ENCODE assay signal across 8 mouse cellular contexts in the genomic region with DNA sequence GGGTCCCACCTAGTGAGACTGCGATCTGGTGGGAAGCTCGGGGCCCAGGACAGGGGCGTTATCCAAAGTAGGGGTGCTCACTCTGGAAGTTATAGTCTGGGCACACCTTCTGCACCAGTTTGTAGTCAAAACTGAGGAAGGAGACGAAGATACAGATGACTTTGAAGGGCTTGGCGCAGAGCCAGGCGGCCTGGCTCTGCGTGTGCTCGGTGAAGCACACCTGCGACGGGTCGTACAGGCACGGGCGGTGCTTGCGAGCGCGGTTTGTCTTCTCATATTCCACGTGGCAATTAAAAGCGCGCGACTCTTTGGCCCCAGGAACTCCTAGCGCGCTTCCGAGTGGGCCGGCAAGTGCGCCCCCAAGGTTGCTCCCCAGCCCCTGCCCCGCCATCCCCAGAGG. TPM values are rescaled to one million over a fixed set of nuclear protein-coding genes. Genes with fewer than 3 reads are reported as not detected.
DNase-seq lines count a peak whose midpoint lies in the region; ATAC-seq and TF ChIP-seq lines count a peak whose summit lies in the region.

No protein-coding gene starts in this region.

- WGBS in intestine, embryonic 14.5 days: 2% methylated on average over 26 of the region's 26 CpGs

- no peak for DNase-seq in gastrocnemius, adult 2 months
- DNase-seq in gastrocnemius, postnatal 10 days: no peak
- peak; percentile 56 for DNase-seq in ZHBTc4 (ENCODE audit: low read depth, low spot score)
- no peak for DNase-seq in intestine, embryonic 14.5 days (ENCODE audit: low spot score)
- DNase-seq in neural tube, embryonic 10.5 days (ENCODE audit: extremely low spot score, low spot score): peak; percentile 26
- no peak for DNase-seq in adrenal gland, adult 8-10 months
- no peak for DNase-seq in spleen, postnatal 10 days (ENCODE audit: low spot score in 2 of 2)

- H3K27me3 ChIP-seq in intestine, embryonic 14.5 days (replicated peaks; ENCODE audit: control insufficient read depth, insufficient read depth, low read length): peaks cover 74% of the 10 kb centered on the region

- TF ChIP-seq CTCF in gastrocnemius, adult 2 months (IDR thresholded peaks at IDR 0.05): no peak

- H3K9ac ChIP-seq in intestine, embryonic 14.5 days (ENCODE audit: low read length): no peak overlapping the region

- H3K4me1 ChIP-seq in intestine, embryonic 14.5 days (replicated peaks; ENCODE audit: control insufficient read depth, insufficient read depth, low read length): peaks cover 21% of the 10 kb centered on the region

- no peaks in the 10 kb centered on the region for H3K9me3 ChIP-seq in intestine, embryonic 14.5 days (ENCODE audit: control insufficient read depth, low read length)

- H3K36me3 ChIP-seq in intestine, embryonic 14.5 days (ENCODE audit: control insufficient read depth, insufficient read depth, low read length): no peaks in the 10 kb centered on the region

- H3K27ac ChIP-seq in gastrocnemius, adult 2 months: no peak overlapping the region
- H3K27ac ChIP-seq in intestine, embryonic 14.5 days (ENCODE audit: low read depth): no peak overlapping the region

- H3K4me3 ChIP-seq in gastrocnemius, adult 2 months: peak overlapping the region; percentile 66
- peak overlapping the region; percentile 22; the same call in 1 of the 2 replicates for H3K4me3 ChIP-seq in intestine, embryonic 14.5 days (ENCODE audit: low read depth, low read length)

- no peak for ATAC-seq in intestine, embryonic 14.5 days (replicated peaks; ENCODE audit: low FRiP score, low TSS enrichment, low read depth)
- ATAC-seq in erythroblast, adult 5-6 weeks (replicated peaks; ENCODE audit: low FRiP score, poor library complexity, severe bottlenecking): no peak

- intact Hi-C loops in gastrocnemius, adult 2 months (cut with DNase I): no loop called here

- peak overlapping the region; percentile 42 for H3K4me2 ChIP-seq in intestine, embryonic 14.5 days (ENCODE audit: low read length)

RNA-seq across cellular contexts. Expression of gene Shmt2, which starts 3.8 kb away (rescaled TPM):
- total RNA-seq in gastrocnemius, adult 2 months (2021): 10 to 100 TPM; 22.7 to 28.9 TPM
- 10 to 100 TPM; 30.5 to 33.4 TPM for total RNA-seq in gastrocnemius, postnatal 10 days (2021)
- 132 and 142 TPM in 2 replicates for polyA plus RNA-seq in intestine, embryonic 14.5 days (2014; fragmentation: Nextera tagmentation; extraction: Ambion mirVana)
- 10 to 100 TPM; 45.3 to 56.0 (median 49.8) TPM for total RNA-seq in adrenal gland, adult 8-10 months (2022)
- 17.9 and 19.9 TPM in 2 replicates for total RNA-seq in erythroblast, adult 5-6 weeks (2015; ENCODE audit: low replicate concordance)
- total RNA-seq in erythroblast, adult 5-6 weeks (2017; ENCODE audit: low replicate concordance): 12.3 and 18.3 TPM in 2 replicates

RNA-seq across cellular contexts. Expression of gene Nxph4, which starts 8.3 kb away (rescaled TPM):
- under 1 TPM; 0.17 to 0.23 TPM for total RNA-seq in gastrocnemius, adult 2 months (2021)
- 1 to 10 TPM; 1.6 to 1.9 TPM for total RNA-seq in gastrocnemius, postnatal 10 days (2021)
- polyA plus RNA-seq in intestine, embryonic 14.5 days (2014; fragmentation: Nextera tagmentation; extraction: Ambion mirVana): 4.0 and 5.5 TPM in 2 replicates
- total RNA-seq in adrenal gland, adult 8-10 months (2022): 10 to 100 TPM in 3 of 4 experiments, 1 to 10 TPM in 1; 8.3 to 16.8 (median 13.2) TPM
- total RNA-seq in erythroblast, adult 5-6 weeks (2015; ENCODE audit: low replicate concordance): not detected in 2 replicates
- not detected in 2 replicates for total RNA-seq in erythroblast, adult 5-6 weeks (2017; ENCODE audit: low replicate concordance)

RNA-seq across cellular contexts. Expression of gene Ndufa4l2, which starts 11.3 kb away (rescaled TPM):
- 10 to 100 TPM in 1 of 2 experiments, 1 to 10 TPM in 1; 8.1 to 16.5 TPM for total RNA-seq in gastrocnemius, adult 2 months (2021)
- total RNA-seq in gastrocnemius, postnatal 10 days (2021): 10 to 100 TPM; 20.5 to 24.2 TPM
- polyA plus RNA-seq in intestine, embryonic 14.5 days (2014; fragmentation: Nextera tagmentation; extraction: Ambion mirVana): 25.9 and 28.5 TPM in 2 replicates
- total RNA-seq in adrenal gland, adult 8-10 months (2022): 10 to 100 TPM; 42.4 to 64.4 (median 50.7) TPM
- total RNA-seq in erythroblast, adult 5-6 weeks (2015; ENCODE audit: low replicate concordance): not detected in 2 replicates
- not detected in 2 replicates for total RNA-seq in erythroblast, adult 5-6 weeks (2017; ENCODE audit: low replicate concordance)

RNA-seq across cellular contexts. Expression of gene Stac3, which starts 24.6 kb away (rescaled TPM):
- total RNA-seq in gastrocnemius, adult 2 months (2021): 100 to 1,000 TPM; 393 to 462 TPM
- 100 to 1,000 TPM; 272 to 307 TPM for total RNA-seq in gastrocnemius, postnatal 10 days (2021)
- polyA plus RNA-seq in intestine, embryonic 14.5 days (2014; fragmentation: Nextera tagmentation; extraction: Ambion mirVana): 0.32 TPM in 1 of 2 replicates, not detected in the other
- total RNA-seq in adrenal gland, adult 8-10 months (2022): 1 to 10 TPM in 3 of 4 experiments, under 1 TPM in 1; 0.87 to 4.6 (median 3.7) TPM
- not detected in 2 replicates for total RNA-seq in erythroblast, adult 5-6 weeks (2015; ENCODE audit: low replicate concordance)
- not detected in 2 replicates for total RNA-seq in erythroblast, adult 5-6 weeks (2017; ENCODE audit: low replicate concordance)

Comparison
In these comparisons a context has a peak if more than half of its experiments do, and no peak if none do; other contexts are left out.
1. DNase-seq: peak in ZHBTc4 (single experiment) and neural tube, embryonic 10.5 days (single experiment); none in gastrocnemius, adult 2 months (single experiment), gastrocnemius, postnatal 10 days (single experiment), intestine, embryonic 14.5 days (single experiment), adrenal gland, adult 8-10 months (single experiment) and spleen, postnatal 10 days (0 of 2).
2. RNA of gene Ndufa4l2, which starts 11.3 kb away (total RNA-seq): 42.4 to 64.4 TPM in adrenal gland, adult 8-10 months, 20.5 to 24.2 TPM in gastrocnemius, postnatal 10 days and 8.1 to 16.5 TPM in gastrocnemius, adult 2 months; not detected in erythroblast, adult 5-6 weeks; every median in the first group is over 4 times any median in the second.